Mouse (Mus musculus): ENCODE measurements around the gene Lamtor5.

- TF ChIP-seq CTCF (IDR thresholded peaks at IDR 0.05; ENCODE audit: low read depth, low read length) (no peak), POLR2A (IDR thresholded peaks at IDR 0.05; ENCODE audit: borderline replicate concordance, low read depth, low read length) (no peak)
These were observed 49.4 kb upstream of the Lamtor5 start for GRCm38 (mm10) chr3:107229221-107229620.

All from bone marrow macrophage, adult 2 months (primary cell).